Mouse (Mus musculus) spleen, postnatal 4 days (tissue): ENCODE results near the gene Ubl4b.
A peak's percentile ranks its signal among the peaks of the same experiment; 100 is the strongest.

Source experiments
- DNase-seq, 2 experiments: peaks; one replicate each; pipeline ENCODE4 v3.0.0; 2022; ENCODE audit warnings: low spot score in 2 of 2

The Ubl4b gene

DNA sequence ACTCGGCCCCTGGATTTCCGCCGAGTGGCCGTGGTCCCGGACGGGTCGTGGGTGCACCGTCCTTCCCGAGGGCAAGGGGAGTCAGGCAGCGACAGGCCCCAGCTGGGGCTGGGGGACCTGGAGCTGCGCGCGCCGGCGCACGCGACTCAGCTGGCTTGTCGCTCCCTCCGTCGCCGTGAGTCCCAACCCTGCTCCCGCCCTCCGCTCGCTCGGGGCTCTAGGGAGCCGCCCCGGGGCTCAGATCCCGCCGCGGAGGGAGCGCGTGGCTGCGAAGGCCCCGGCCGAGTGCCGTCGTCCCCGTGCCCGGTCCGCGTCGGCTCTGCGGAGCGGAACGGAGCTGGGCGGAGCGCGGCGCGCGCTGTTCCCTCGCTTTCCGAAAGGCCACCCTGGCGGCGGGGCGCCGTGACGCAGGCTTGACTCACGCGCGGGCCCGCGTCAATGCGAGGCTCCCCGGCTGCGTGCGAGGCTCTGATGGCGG, 37.2 kb downstream of the Ubl4b start, which contains the start of gene Slc6a17:
Slc6a17 (minus strand) TSS at position 388 of the 478 bp plus-strand sequence.
- peak in 1 of 2 experiments; percentile 62 for DNase-seq

DNA sequence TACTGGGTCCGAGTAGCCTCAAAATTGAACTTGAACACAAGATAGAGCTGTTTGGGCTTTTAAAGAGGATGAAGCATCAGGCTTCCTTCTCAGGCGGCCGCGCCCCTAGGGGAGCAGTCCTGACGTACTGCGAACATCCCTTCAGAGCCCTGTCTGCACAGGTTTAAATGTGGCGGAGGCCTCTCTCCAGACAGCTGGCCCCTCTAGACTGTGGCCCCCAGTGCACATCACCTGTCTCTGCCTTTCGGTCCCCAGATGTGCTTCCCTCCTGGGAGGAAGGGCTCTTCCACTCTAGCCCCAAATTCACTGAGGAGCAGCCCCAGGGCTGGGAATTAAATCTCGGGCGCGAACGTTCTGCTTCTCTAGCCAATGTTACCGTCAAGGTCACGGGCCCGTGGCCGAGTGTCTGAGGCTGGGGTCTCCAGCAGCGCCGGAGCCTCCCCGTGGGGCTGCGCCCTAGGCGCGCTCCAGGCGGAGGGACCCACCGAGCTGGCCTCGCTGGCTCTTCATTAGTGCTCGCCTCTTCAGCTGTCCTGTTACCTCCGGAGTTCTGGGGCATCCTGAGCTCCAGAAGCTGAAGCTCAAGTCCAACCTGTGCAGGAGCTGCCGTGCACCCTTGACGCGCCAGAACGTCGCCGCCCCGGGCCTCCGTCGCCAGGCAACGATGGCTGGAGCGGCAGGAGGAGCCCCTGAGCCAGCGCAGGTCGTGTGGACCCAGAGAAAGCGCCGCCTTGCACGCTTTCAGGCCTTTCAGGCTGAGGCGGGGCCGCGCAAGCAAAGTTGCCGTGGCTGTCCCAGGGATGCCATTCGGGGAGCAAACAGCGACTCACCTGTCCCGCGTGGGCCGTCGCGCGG, 37.9 kb downstream of the Ubl4b start:
- no peak for DNase-seq

DNA sequence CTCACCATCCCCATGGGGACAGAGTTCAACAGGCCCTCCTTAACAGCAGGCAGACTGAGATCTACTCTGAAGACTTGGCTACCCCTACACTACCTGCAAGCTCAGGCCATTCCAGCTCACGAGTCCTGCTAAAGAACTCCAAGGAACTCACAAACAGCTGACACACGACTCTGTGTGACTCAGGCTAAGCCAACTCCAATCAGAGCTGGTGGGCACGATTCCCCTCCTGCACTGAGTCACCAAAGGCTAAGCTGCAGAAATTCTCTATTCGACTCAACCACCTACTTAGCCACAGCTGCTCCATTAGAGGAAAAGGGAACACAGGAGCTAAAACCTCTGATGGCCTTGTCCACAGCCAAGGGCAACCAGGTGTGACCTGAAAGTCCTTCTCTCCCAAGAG, 38.9 kb downstream of the Ubl4b start:
- no peak for DNase-seq

GRCm38 (mm10) chr3:107511416-107511815, 43.5 kb downstream of the Ubl4b start:
- DNase-seq, result no peak

- no peak for DNase-seq
Observed at GRCm38 (mm10) chr3:107508696-107509095, 46.2 kb downstream of the Ubl4b start.

DNA sequence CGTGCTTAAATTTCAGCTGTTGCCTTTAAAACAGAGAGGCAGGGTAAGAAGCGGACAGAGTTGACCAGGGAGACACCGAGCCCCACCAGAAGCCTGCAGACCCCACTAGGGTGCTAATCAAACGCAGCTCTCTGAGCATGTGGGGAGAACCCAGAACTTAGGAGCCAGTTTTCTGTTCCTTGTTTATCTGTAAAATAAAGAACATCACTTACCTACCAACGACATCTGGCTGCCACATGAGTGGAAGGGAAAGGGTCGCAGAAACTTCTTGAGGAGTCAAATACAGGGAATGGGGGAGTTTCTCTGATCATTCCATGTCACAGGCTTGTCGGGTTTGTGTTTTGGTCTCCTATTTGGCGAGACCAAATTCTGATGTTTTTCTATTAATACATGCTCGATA, 46.9 kb downstream of the Ubl4b start:
- DNase-seq, result no peak

DNA sequence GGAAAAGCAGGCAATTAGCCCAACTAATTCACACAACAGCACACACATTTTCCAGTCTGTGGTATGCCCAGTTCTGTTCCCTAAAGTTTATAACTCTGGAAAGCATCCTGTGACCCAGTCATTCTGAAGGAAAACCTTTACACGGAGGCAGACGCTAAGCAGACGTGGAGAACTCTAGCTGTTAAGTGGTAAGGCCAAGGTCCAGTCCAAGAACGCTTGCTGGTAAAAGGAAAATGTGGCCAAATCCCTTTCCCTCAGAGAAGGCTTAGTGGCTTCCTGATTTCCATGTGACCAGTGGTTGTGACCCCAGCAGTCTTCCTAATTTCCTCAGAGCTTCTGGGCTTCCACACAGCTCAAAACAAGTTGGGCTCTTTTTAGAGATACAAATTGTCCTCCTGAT, 48.3 kb downstream of the Ubl4b start:
- DNase-seq, result no peak

- DNase-seq, result no peak
Observed at GRCm38 (mm10) chr3:107505464-107506367, 49.2 kb downstream of the Ubl4b start.

- DNase-seq, result no peak
Observed at GRCm38 (mm10) chr3:107504542-107504941, 50.3 kb downstream of the Ubl4b start.

GRCm38 (mm10) chr3:107503716-107504115, 51.2 kb downstream of the Ubl4b start:
- no peak for DNase-seq
